Mouse (Mus musculus) left cerebral cortex, postnatal 4 days (tissue): ENCODE measurements around the gene Cst8. TPM values are rescaled to one million over a fixed set of nuclear protein-coding genes. Genes with fewer than 3 reads are reported as not detected.
"Not testable (repeated sequence)": the region's sequence is repeated elsewhere in the genome, so short reads cannot be mapped to it uniquely, and the experiment has no call there.

ENCODE experiments used
- DNase-seq: peaks from one replicate; pipeline ENCODE4 v3.0.0-alpha.2; 2022
- intact Hi-C: fragments of 180-260 bp; cut with DNase I; formaldehyde crosslinking; loops from one replicate; pipeline ENCODE4 v1.15.1; 2025
- total RNA-seq, 2 experiments: library from RNA; stranded (reverse); gene quantifications; 2 replicates each; pipeline ENCODE4 v1.2.3; 2021

The Cst8 gene
- total RNA-seq = not detected

DNA sequence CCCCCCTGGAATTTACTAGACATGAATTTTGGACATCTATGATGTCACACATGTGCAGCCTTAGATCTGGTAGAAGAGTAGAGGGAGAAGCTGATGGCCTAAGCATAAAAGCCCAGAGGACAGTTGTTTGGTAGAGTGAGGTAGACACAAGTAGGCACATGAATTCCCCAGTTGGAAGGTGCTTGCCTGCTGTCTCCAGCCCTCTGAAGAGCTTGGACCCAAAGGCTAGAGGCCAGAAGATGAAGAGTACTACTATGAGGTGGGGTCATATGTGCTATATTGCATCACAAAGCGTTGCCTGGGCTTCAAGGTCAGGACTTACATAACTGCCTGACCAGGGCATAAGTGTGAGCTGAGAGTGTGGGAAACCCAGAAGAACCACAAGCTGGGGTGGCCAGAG, at the start of gene Cst8:
Gene Cst8, plus strand, starts transcription at position 301 of the 400 bp plus-strand sequence.
- intact Hi-C loops = no loop called here
- DNase-seq = no peak

DNA sequence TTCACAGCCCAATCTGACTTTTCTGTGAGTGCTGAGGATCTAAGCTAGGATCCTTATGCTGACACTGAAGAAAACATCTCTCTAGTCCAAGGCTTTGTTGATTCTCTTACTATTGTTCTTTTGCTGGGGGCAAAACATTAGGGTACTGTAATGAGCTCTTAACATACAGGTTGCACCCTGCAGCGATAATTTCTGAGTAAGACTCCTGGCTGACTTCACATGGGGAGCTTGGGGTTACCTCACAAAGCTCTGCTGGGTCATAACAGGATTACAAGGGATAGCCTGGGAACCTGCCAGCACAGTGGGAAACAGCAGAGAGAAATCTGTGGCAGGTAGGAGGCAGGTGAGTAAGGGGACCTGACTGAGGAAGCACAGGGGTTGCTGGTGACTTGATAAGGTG, 48.5 kb upstream of the Cst8 start, which contains the start of gene Cstl1:
Gene Cstl1, plus strand, starts transcription at position 301 of the 400 bp plus-strand sequence.
- intact Hi-C loops = loop anchor here (5.0 kb wide), 1 partner anchor 152 kb away; no protein-coding TSS in a partner anchor
- no peak for DNase-seq

DNA sequence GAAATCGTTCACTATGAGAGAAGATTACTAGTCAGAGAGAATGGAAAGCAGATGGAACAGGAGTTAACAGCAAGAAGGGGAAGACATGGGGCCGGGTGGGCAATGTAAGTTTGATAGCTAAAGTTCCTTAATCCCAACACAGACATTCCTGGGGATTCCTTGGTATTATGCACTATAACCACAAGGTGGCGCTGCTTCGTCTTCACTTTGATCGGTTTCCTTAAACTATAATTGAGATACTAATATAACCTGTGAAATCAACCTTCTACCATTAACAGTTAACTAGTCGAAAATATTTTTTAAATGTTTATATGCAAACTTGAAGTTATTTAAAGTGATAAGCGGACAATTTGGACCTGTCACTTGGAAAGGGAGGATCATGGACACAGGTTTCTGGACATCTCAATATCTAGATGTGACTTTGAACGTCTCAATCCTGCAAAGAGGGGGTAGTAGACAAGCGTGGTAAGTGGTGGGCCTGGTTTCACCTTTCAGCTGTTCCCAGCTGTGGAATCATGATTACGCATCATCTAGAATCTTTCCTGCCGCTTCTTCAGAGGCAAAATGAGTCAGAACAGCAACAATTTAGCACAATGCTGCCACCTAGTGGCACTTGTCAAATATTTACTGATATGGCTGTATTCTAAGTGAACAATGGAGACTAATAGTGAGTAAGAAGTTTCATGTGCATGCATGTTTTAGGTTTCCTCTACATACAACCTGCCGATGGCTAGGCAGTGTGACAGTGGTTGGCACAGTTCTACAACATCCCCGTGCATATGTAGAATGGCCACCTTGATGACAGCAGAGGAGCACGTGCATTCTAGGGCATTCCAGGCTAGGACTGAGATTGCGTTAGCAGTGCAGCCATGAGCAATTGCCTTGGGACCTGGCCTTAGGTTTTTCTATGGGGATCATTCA, 46.4 kb upstream of the Cst8 start:
- intact Hi-C loops = loop anchor here (5.0 kb wide), 1 partner anchor 150 kb away; no protein-coding TSS in a partner anchor
- peak; percentile 67 for DNase-seq

DNA sequence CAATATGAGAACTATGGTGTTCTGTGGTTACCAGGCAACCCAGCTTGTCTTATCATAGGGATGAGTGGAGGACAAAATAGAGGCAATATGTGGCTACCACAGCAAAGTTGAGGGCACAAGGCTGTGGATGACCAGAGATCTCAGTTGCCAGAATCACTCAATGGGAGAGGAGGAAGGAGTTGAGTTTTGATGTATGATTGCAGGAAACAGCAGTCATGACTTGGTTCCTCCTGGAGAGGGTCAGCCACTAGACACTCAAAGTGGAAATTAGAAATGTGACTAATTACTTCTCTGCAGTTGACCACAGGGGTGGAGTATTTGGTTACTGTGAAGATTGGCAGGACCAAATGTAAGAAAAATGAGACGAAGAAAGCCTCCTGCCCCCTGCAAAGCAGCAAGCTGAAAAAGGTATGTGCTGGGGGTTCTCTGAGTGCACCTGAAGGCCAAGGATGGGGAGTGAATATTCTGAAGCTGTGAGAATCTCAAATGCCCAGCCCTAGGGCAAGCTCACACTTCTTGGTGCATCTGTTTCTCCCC, 44.2 kb upstream of the Cst8 start:
- no peak for DNase-seq
- intact Hi-C loops = loop anchor here (5.0 kb wide), 1 partner anchor 148 kb away; no protein-coding TSS in a partner anchor

DNA sequence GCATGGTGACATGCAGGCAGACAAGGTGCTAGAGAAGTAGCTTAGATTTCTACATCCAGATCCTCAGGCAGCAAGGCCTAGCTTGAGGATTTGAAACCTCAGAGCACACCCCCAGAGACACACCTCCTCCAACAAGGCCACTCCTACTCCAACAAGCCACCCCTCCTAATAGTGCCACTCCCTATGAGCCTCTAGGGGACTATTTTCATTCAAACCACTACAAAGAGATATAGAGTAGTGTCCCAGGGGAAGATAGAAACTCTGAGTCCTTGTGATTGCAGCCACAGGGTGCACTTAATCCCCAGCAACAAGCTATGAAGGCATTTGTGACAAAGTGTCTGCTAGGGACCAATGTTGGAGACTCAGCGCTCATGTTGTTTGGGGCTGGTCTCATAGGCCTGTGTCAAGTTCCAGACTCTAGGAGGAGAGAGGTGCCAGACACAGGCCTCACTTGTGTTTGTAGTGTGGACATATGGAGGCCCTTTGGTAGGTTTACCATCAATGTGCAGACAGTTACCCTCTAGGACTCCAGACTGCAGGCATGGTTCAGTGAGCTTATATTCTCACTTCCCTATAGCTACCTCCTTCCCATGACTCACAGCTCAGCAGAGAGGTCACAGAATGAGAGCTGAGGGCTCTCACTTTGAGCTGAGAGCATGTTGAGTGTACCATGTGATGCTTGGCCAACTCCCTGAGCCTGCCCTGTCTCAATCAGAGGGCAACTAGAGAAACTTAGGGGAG, 34.8 kb upstream of the Cst8 start:
- DNase-seq = no peak
- intact Hi-C loops = no loop called here

DNA sequence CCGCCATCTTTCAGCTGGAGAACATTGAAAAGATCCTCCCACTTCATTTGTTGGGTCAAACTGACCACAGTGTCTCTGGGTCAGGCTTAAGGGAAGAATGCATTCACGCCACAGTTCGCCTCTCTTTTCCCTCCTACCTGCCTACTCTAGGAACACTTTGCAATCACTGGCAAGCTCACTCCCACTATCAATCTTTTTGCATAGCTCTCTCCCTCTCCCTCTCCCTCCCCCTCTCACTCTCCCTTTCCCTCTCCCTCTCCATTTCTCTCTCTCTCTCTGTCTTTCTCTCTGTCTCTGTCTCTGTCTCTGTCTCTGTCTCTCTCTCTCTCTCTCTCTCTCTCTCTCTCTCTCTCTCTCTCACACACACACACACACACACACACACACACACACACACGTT, 27.2 kb upstream of the Cst8 start, which contains the start of gene Cst11:
Gene Cst11, minus strand, starts transcription at position 101 of the 400 bp plus-strand sequence.
- intact Hi-C loops = not testable (repeated sequence)

DNA sequence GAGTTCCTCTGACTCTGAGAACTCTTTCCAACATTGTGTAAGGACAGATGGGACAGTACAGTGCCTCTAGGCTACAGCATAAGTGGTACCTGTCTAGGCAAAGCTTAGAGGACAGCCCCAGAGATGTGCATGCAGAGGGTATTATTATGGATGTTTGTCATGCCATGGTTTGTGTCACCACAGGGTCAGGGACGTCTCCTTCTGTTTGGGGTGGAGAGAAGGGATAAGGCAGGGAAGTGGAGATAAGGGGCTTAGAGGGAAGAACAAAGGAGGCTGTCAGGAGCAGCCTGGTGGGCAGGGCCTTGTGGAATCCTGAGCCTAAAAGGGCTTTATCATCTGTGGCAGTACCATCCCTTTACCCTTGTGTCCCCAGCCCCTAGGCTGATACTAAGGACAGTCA, 16.9 kb upstream of the Cst8 start, which contains the start of gene 8030411F24Rik:
Gene 8030411F24Rik, plus strand, starts transcription at position 301 of the 400 bp plus-strand sequence.
- intact Hi-C loops = no loop called here
- DNase-seq = no peak

More for the DNA sequence above, 27.2 kb upstream of the Cst8 start, which contains the start of gene Cst11:
- DNase-seq = not testable (repeated sequence)

DNA sequence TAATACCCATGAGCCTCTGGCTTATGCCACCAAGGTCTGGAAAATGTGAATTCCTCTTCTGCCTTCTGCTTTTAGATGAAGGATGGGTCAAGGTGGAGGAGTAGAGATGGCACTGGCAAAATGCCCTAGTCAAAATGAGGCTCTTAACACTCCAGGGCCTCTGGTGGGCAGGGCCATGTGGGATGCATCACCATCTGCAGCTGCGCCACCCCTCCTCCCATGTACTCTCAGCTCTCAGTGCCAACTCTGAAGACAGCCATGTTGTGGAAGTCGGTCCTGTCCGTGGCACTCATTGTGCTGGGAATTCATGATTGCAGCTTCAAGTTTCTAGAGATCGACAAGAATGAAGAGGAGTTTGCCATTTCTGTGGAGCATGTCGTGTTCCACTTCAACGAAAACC, 9.4 kb upstream of the Cst8 start, which contains the start of gene Cst12:
Gene Cst12, plus strand, starts transcription at position 220 of the 400 bp plus-strand sequence.
- intact Hi-C loops = no loop called here
- no peak for DNase-seq

DNA sequence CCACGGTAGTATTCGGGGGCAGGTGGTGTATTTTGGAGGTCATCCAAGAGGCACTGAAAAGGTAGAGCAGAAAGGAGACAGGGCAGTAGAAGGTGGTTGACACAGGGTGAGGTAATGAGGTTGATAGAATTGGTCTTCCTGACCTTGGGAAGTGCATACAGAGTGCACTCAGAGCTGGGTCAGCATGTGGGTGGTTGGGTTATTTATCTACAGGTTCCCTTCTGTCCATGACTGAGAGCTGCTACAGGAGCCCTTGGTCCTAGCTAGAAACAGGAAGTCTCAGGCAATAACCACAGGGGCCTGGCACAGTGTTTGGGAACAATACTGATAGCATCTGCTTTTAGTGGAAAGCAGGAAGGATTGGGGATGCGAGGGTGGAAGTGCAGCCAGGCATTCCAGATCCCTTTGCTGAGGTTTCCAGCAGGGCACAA, 2.9 kb downstream of the Cst8 start:
- peak; percentile 46 for DNase-seq
- intact Hi-C loops = no loop called here

DNA sequence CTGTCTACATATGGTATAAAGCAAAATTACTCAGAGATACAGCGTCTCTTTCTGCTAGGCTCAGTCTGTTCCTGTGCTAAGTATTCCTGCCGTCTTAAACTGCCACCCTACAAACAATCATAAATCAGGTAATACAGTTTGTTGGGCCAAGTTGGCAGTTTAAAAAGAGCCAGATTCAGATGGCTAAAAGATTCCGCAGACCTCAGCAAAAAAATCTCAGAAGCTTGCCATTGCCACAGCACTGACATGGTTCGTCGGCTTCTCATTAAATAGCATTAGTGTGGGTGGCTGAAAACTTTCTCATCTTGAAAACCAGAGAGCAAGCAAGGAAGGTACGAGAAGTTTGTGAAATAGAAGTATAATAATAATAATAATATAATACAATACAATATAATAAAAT, 8.1 kb downstream of the Cst8 start:
- no peak for DNase-seq
- intact Hi-C loops = no loop called here

DNA sequence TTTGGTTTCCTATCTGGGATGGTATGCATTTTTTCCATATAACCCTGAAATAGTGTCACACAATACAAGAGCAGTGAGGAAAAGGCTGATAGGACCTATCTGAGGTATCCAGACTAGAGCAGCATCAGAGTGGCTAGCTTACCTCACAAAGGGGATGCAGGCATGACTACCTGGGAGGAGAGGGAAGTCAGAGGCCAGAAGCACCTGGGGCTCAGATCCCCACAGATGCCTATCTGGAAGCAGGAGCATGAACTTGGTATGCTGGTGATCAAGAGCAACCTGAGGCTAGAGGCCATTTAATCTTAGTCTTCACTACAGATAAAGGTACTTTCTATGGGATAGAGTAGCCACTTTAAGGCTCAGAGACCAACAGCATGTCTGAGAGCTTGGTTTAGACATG, 21.3 kb downstream of the Cst8 start, which contains the start of gene Cst13:
Gene Cst13, plus strand, starts transcription at position 173 of the 400 bp plus-strand sequence.
- intact Hi-C loops = no loop called here
- no peak for DNase-seq

DNA sequence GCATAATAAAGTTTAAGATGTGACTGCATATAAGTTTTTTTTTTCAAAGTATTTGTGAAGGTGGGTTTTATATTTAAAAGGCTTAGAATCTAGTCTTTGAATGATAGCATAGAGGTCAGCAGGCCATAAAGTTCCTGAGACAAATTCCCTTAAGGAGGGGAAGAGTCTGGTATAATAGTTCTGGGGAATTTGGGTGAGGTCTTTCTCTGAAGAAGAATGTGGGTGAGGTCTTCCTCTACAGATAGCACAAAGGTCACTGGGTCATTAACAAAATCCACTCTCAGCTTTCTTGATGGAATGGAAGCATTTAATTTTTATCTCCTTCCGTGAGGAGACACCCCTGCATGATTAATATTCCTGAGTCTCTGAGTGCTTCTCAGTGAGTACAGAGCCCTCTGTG, 27.4 kb downstream of the Cst8 start:
- DNase-seq = no peak
- intact Hi-C loops = no loop called here

DNA sequence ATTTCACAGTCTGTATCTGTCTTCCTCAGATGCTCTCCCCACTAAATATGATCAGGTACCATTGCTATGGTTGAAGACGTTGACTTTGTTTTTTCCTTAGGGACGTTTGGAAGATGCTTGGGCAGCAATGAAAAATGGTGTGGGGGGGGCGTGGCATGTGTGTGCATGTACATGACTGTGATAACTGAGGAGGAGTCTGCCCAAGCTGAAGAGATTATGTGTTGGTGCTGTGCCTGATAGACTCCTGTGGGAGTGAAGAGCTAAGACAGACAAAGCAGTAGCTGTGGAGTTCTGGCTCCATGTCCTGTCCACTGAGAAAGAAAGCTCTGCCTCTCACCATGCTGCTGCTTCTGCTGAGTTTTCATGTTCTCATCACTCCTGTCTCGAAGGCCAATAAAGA, 36.3 kb downstream of the Cst8 start, which contains the start of gene Cst9:
Gene Cst9, plus strand, starts transcription at position 236 of the 400 bp plus-strand sequence.
- DNase-seq = no peak
- intact Hi-C loops = no loop called here

DNA sequence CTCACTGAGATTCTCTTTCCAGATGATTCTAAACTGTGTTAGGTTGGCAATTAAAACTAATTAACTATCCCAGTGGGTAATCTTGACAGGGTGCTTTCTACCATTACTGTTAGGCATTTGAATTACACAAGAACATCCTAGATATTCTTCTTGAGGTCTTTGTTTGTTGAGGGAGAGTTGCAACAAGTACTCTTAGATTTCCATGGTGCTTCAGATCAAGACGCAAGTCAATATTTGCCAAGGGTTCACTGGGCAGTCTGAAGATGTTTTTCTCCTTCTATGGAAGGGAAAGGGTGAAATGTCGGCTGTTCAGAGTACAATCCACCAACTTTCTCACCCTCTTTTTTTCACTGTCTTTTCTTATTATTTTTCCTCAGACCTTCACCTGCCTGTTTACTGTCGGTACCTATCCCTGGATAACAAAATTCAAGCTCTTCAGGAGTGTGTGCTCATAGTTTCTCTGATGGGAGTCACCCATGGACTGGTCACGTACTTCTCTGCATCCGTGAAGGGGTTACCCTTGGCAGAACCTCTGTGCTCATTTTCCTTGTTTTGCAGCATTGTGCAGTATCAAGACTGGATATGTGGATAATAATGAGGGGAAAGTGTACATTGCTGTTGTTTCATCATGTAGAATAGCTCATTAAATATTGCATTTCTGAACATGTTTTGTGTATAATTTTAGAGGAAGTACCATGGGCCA, 39.6 kb downstream of the Cst8 start:
- DNase-seq = no peak
- intact Hi-C loops = no loop called here

DNA sequence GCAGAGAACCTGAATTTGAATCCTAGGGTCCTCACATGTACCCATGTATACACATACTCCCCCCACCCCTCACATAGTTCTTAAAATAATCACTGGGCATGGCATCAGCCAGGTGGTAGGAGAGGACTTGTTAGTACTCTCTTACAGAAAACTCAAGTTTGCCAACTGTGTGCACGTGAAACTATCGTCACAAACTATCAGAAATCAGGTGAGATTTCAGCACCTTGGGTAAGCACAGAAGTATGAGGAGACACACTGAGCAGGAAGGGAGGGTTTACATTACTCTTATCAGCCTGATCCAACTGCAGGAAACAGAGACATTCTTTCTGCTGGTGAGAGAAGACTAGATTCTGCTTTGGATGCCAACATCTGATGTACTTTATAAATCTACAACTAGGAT, 40.6 kb downstream of the Cst8 start:
- intact Hi-C loops = no loop called here
- DNase-seq = no peak

DNA sequence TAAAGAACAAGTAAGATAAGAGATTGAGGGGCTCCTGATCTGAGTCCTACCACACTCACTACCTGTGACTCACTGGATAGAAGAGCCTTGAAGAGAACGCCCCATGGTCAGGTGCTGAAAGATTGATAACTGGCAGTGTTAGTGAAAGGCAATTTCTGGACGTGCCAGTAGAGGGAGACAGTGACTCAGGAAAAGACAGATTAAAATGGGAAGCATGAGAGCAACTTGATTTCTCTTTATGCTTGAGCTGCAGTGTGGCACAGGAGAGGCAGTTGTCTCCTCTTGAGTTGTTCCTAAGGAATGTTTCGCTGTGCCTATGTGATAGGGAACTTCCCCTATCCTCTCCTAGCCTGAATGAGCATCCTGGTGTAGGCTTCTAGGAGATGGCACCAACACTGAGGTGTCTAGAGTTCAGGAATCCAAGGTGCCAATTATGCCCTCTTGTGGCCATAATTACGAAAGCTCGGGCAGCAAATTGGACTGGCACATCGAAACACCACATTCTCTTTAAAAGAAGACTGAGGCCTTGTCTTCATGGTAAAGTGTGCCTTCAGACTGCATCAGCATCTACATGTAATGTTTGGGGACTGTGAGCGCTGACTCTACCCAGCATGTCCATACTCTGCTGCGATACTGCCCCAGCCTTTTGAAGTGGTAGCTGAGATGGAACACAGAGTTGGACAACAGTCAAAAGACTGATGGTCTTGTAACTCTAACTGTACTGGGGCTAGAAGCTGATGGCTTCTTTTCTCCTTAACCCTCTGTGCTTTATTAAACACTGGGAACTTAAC, 52.7 kb downstream of the Cst8 start:
- intact Hi-C loops = loop anchor here (2.0 kb wide), 1 partner anchor 51 kb away; no protein-coding TSS in a partner anchor
- peak; percentile 58 for DNase-seq
